Mouse (Mus musculus) heart, embryonic 14.5 days (tissue): Measurements from ENCODE around the gene Zfp784. TPM values are rescaled to one million over a fixed set of nuclear protein-coding genes. Genes with fewer than 3 reads are reported as not detected.

ENCODE experiments used
- ATAC-seq: fragments of 200-750 bp; cut with Nextera tagmentation; 2 replicates; pipeline ENCODE4 v1.8.0; 2017; ENCODE audit warnings: low read depth, moderate TSS enrichment; ENCODE audit not compliant: insufficient number of reproducible peaks, insufficient read depth, low FRiP score
- H3K27ac ChIP-seq, 2 experiments: fragments of 200-500 bp in 1 of 2; fragments of 300-500 bp in 1 of 2; sonication (generic) in 1 of 2; replicated peaks in 1 of 2; 2 replicates each; pipeline ENCODE4 v1.5.1; 2012 to 2014; ENCODE audit warnings: low read depth in 2 of 2, low read length in 2 of 2, control low read depth in 1 of 2, mild to moderate bottlenecking in 1 of 2, mixed read lengths in 1 of 2; ENCODE audit not compliant: control insufficient read depth in 1 of 2, insufficient read depth in 1 of 2
- H3K27me3 ChIP-seq: fragments of 300-500 bp; sonication (generic); 2 replicates; pipeline ENCODE4 v1.6.1; 2014; ENCODE audit warnings: mild to moderate bottlenecking, low read length, control low read depth; ENCODE audit not compliant: control insufficient read depth, insufficient read depth
- H3K36me3 ChIP-seq: fragments of 300-500 bp; sonication (generic); 2 replicates; pipeline ENCODE4 v1.6.1; 2014; ENCODE audit warnings: mild to moderate bottlenecking, control low read depth, low read length, mixed read lengths; ENCODE audit not compliant: control insufficient read depth, insufficient read depth
- H3K4me1 ChIP-seq, 2 experiments: fragments of 200-500 bp in 1 of 2; fragments of 300-500 bp in 1 of 2; sonication (generic) in 1 of 2; 2 replicates each; pipeline ENCODE4 v1.6.1; 2012 to 2014; ENCODE audit warnings: low read length in 2 of 2, control low read depth in 1 of 2, mixed read lengths in 1 of 2; ENCODE audit not compliant: control insufficient read depth in 2 of 2, insufficient read depth in 2 of 2
- H3K4me2 ChIP-seq: fragments of 300-500 bp; sonication (generic); 2 replicates; pipeline ENCODE4 v1.6.1; 2014; ENCODE audit warnings: mild to moderate bottlenecking, low read length
- H3K4me3 ChIP-seq, 2 experiments: fragments of 200-500 bp in 1 of 2; fragments of 300-500 bp in 1 of 2; sonication (generic) in 1 of 2; 2 replicates each; pipeline ENCODE4 v1.5.1; 2012 to 2014; ENCODE audit warnings: low read length in 2 of 2, mild to moderate bottlenecking in 2 of 2, control low read depth in 1 of 2, low read depth in 1 of 2, moderate library complexity in 1 of 2; ENCODE audit not compliant: control insufficient read depth in 1 of 2, insufficient read depth in 1 of 2
- H3K9ac ChIP-seq: fragments of 300-500 bp; sonication (generic); 2 replicates; pipeline ENCODE4 v1.6.1; 2014; ENCODE audit warnings: mild to moderate bottlenecking, low read length
- H3K9me3 ChIP-seq: fragments of 300-500 bp; sonication (generic); 2 replicates; pipeline ENCODE4 v1.6.1; 2016; ENCODE audit warnings: low read length, control low read depth; ENCODE audit not compliant: control insufficient read depth
- WGBS: fragments of 180-500 bp; shearing (Covaris S2); extraction: QIAGEN DNeasy Blood & Tissue Kit; methylation state at CpG from one replicate; pipeline ENCODE4 v1.1.7; 2014; 5-methylcytosine and 5-hydroxymethylcytosine counted together
- polyA plus RNA-seq: library from polyadenylated mRNA; unstranded; fragments of >200 nt; fragmentation: Nextera tagmentation; extraction: Ambion mirVana; gene quantifications from 2 replicates; pipeline ENCODE4 v1.2.1, GENCODE M21; 2014

Zfp784 gene
- polyA plus RNA-seq, 1 experiment from 2014 or later: 5.6 TPM

GRCm38 (mm10) chr7:5057381-5057780 is 19.1 kb upstream of the Zfp784 start:
- peak overlapping the region; percentile 66; the same call in 1 of the 2 replicates for H3K9ac ChIP-seq
- H3K4me1 ChIP-seq: peaks cover 9 to 30% of the 10 kb centered on the region in 2 experiments
- peak overlapping the region; percentile 62; the same call in 1 of the 2 replicates for H3K4me2 ChIP-seq
- no peak for ATAC-seq
- H3K4me3 ChIP-seq: peak overlapping the region; percentile 38 to 41; a peak in 3 of 4 replicates
- H3K9me3 ChIP-seq: no peaks in the 10 kb centered on the region
- no peaks in the 10 kb centered on the region for H3K36me3 ChIP-seq
- H3K27me3 ChIP-seq: peaks cover 66% of the 10 kb centered on the region
- 31% methylated on average over 8 of the region's 8 CpGs for WGBS
- no peak overlapping the region for H3K27ac ChIP-seq

- Histone ChIP-seq H3K27ac (no peak overlapping the region), H3K36me3 (no peaks in the 10 kb centered on the region), H3K9me3 (no peaks in the 10 kb centered on the region), H3K4me2 (peak overlapping the region; percentile 62), H3K4me1 (peaks cover 10 to 36% of the 10 kb centered on the region in 2 experiments), H3K4me3 (peak overlapping the region; percentile 38 to 41), H3K27me3 (peaks cover 72% of the 10 kb centered on the region), H3K9ac (peak overlapping the region; percentile 66)
- WGBS: 3% methylated on average over 49 of the region's 55 CpGs
- ATAC-seq: no peak
Measured at GRCm38 (mm10) chr7:5056651-5057263, 18.5 kb upstream of the Zfp784 start.

GRCm38 (mm10) chr7:5053456-5054179 is 15.4 kb upstream of the Zfp784 start:
- Histone ChIP-seq H3K27ac (no peak overlapping the region), H3K9ac (peak overlapping the region; percentile 57; the same call in 1 of the 2 replicates), H3K36me3 (no peaks in the 10 kb centered on the region), H3K9me3 (no peaks in the 10 kb centered on the region), H3K4me2 (peak overlapping the region; percentile 94), H3K4me1 (peaks cover 10 to 38% of the 10 kb centered on the region in 2 experiments), H3K27me3 (peaks cover 69% of the 10 kb centered on the region), H3K4me3 (peak overlapping the region; percentile 36 to 77)
- ATAC-seq: no peak
- 11% methylated on average over 32 of the region's 32 CpGs for WGBS

GRCm38 (mm10) chr7:5052931-5053343 is 14.7 kb upstream of the Zfp784 start:
- 7% methylated on average over 43 of the region's 45 CpGs for WGBS
- Histone ChIP-seq H3K9me3 (no peaks in the 10 kb centered on the region), H3K4me3 (peak overlapping the region; percentile 21 to 77), H3K36me3 (no peaks in the 10 kb centered on the region), H3K27me3 (peaks cover 62% of the 10 kb centered on the region), H3K4me1 (peaks cover 10 to 38% of the 10 kb centered on the region in 2 experiments), H3K4me2 (peak overlapping the region; percentile 94), H3K27ac (no peak overlapping the region), H3K9ac (peak overlapping the region; percentile 57; the same call in 1 of the 2 replicates)
- ATAC-seq: no peak

- Histone ChIP-seq H3K4me1 (peaks cover 10 to 38% of the 10 kb centered on the region in 2 experiments), H3K27ac (no peak overlapping the region), H3K4me2 (peak overlapping the region; percentile 94), H3K27me3 (peaks cover 57% of the 10 kb centered on the region), H3K4me3 (peak overlapping the region; percentile 21 to 77), H3K9me3 (no peaks in the 10 kb centered on the region), H3K9ac (peak overlapping the region; percentile 57), H3K36me3 (no peaks in the 10 kb centered on the region)
- no peak for ATAC-seq
- WGBS: 4% methylated on average over 11 of the region's 12 CpGs
Measured at GRCm38 (mm10) chr7:5052438-5052837, 14.2 kb upstream of the Zfp784 start.

- H3K4me2 ChIP-seq: peak within 1 kb of the TSS; percentile 94
- peak; percentile 78 for ATAC-seq
- H3K4me1 ChIP-seq: peaks cover 9 to 32% of the 10 kb centered on the region in 2 experiments
- no peaks in the 10 kb centered on the region for H3K36me3 ChIP-seq
- peaks cover 48% of the 10 kb centered on the region for H3K27me3 ChIP-seq
- H3K4me3 ChIP-seq: peak within 1 kb of the TSS; percentile 67 to 77
- H3K9me3 ChIP-seq: no peaks in the 10 kb centered on the region
- peak within 1 kb of the TSS in 1 of 2 experiments; percentile 55; a peak in 2 of 4 replicates for H3K27ac ChIP-seq
- 2% methylated on average over 65 of the region's 65 CpGs for WGBS
- H3K9ac ChIP-seq: peak within 1 kb of the TSS; percentile 86
Measured at GRCm38 (mm10) chr7:5051193-5052192, 13.2 kb upstream of the Zfp784 start, which contains the start of gene Zfp580. TSS of gene Zfp580 (plus strand) at chr7:5051538.

GRCm38 (mm10) chr7:5047313-5047712 is 9.1 kb upstream of the Zfp784 start:
- H3K9ac ChIP-seq: no peak overlapping the region
- ATAC-seq: no peak
- H3K9me3 ChIP-seq: no peaks in the 10 kb centered on the region
- H3K4me1 ChIP-seq: peaks cover 4 to 13% of the 10 kb centered on the region in 2 experiments
- no peak overlapping the region for H3K4me2 ChIP-seq
- no peak overlapping the region for H3K4me3 ChIP-seq
- H3K27me3 ChIP-seq: peaks cover 6% of the 10 kb centered on the region
- no peak overlapping the region for H3K27ac ChIP-seq
- 15% methylated on average over 2 of the region's 2 CpGs for WGBS
- no peaks in the 10 kb centered on the region for H3K36me3 ChIP-seq
